Mouse (Mus musculus) thymus, adult 2 months (tissue): ENCODE results near the gene D10Jhu81e. TPM values are rescaled to one million over a fixed set of nuclear protein-coding genes. Genes with fewer than 3 reads are reported as not detected.

ENCODE experiments used
- DNase-seq: peaks from one replicate; pipeline ENCODE4 v3.0.0; 2021
- H3K27ac ChIP-seq: fragments of 200-500 bp; 2 replicates; pipeline ENCODE4 v1.5.1; 2012; ENCODE audit warnings: low read length, control low read depth; ENCODE audit not compliant: control insufficient read depth, insufficient read depth
- H3K27me3 ChIP-seq: fragments of 200-500 bp; 2 replicates; pipeline ENCODE4 v1.6.1; 2012; ENCODE audit warnings: mild to moderate bottlenecking, low read length, moderate library complexity, mixed read lengths; ENCODE audit not compliant: control insufficient read depth, insufficient read depth
- H3K36me3 ChIP-seq: fragments of 200-500 bp; 2 replicates; pipeline ENCODE4 v1.6.1; 2012; ENCODE audit warnings: mild to moderate bottlenecking, low read length, moderate library complexity; ENCODE audit not compliant: control insufficient read depth, insufficient read depth
- H3K4me1 ChIP-seq: fragments of 200-500 bp; replicated peaks from 2 replicates; pipeline ENCODE4 v1.6.1; 2012; ENCODE audit warnings: low read length; ENCODE audit not compliant: control insufficient read depth, insufficient read depth
- H3K4me3 ChIP-seq: fragments of 200-500 bp; 2 replicates; pipeline ENCODE4 v1.5.1; 2012; ENCODE audit warnings: mild to moderate bottlenecking, low read length, control low read depth, moderate library complexity; ENCODE audit not compliant: control insufficient read depth, insufficient read depth
- CTCF ChIP-seq: fragments of 200-500 bp; IDR thresholded peaks from 2 replicates; pipeline ENCODE4 v1.5.1; 2012; ENCODE audit warnings: mild to moderate bottlenecking, control low read depth, low read length, moderate library complexity, borderline replicate concordance; ENCODE audit not compliant: control insufficient read depth, poor library complexity, insufficient read depth; ENCODE audit errors: extremely low read depth
- POLR2A ChIP-seq: fragments of 200-500 bp; IDR thresholded peaks from 2 replicates; pipeline ENCODE4 v1.6.1; 2012; ENCODE audit warnings: mild to moderate bottlenecking, low read length, control low read depth, moderate library complexity; ENCODE audit not compliant: control insufficient read depth, poor library complexity, insufficient read depth; ENCODE audit errors: extremely low read depth
- WGBS: fragments of 180-500 bp; shearing (Covaris S2); methylation state at CpG from one replicate; pipeline ENCODE4 v1.1.7; 2018; 5-methylcytosine and 5-hydroxymethylcytosine counted together
- polyA plus RNA-seq: library from polyadenylated mRNA; depleted of rRNA; stranded (reverse); fragments of >200 nt; gene quantifications from 2 replicates; pipeline ENCODE4 v1.2.3, GENCODE M21; 2012; rRNA removed

Gene D10Jhu81e
- polyA plus RNA-seq, 1 experiment: 148 TPM

- Histone ChIP-seq H3K27ac (no peak overlapping the region), H3K4me3 (no peak overlapping the region), H3K4me1 (peaks cover 8% of the 10 kb centered on the region; the same call in 1 of the 2 replicates), H3K36me3 (no peaks in the 10 kb centered on the region), H3K27me3 (no peaks in the 10 kb centered on the region)
- no peak for DNase-seq
- TF ChIP-seq POLR2A (no peak), CTCF (no peak)
- WGBS: 82% methylated on average over 4 of the region's 4 CpGs
Measured at GRCm38 (mm10) chr10:78114521-78115092, 55.0 kb downstream of the D10Jhu81e start.

Other genes starting within 250 kb of the D10Jhu81e start
- 16.4 and 21.0 TPM in 2 replicates for gene Trpm2, start 199.2 kb downstream of the D10Jhu81e start, polyA plus RNA-seq
- gene 1810043G02Rik, start 191.3 kb downstream of the D10Jhu81e start, polyA plus RNA-seq: 39.0 and 49.5 TPM in 2 replicates
- 81.2 and 93.7 TPM in 2 replicates for gene Pfkl, start 159.7 kb downstream of the D10Jhu81e start, polyA plus RNA-seq
- 0.93 and 1.8 TPM in 2 replicates for gene Dnmt3l, start 127.8 kb downstream of the D10Jhu81e start, polyA plus RNA-seq
- 84.0 and 93.7 TPM in 2 replicates for gene Aire, start 126.2 kb downstream of the D10Jhu81e start, polyA plus RNA-seq
- gene Icosl, start 100.5 kb downstream of the D10Jhu81e start, polyA plus RNA-seq: 23.1 and 26.5 TPM in 2 replicates
- gene Pwp2, start 15.4 kb upstream of the D10Jhu81e start, polyA plus RNA-seq: 16.4 and 17.1 TPM in 2 replicates
- 96.0 and 105 TPM in 2 replicates for gene Trappc10, start 74.9 kb upstream of the D10Jhu81e start, polyA plus RNA-seq
- 386 and 423 TPM in 2 replicates for gene Agpat3, start 182.7 kb upstream of the D10Jhu81e start, polyA plus RNA-seq
- gene Rrp1, start 243.3 kb upstream of the D10Jhu81e start, polyA plus RNA-seq: 133 and 164 TPM in 2 replicates